Mouse (Mus musculus) left cerebral cortex, postnatal 4 days (tissue): ENCODE measurements at regions not wholly inside any gene's neighbourhood (a gene's known extent, or its start where the extent isn't known, plus 50 kb on each side); places are given as distances from the start of the nearest gene placed in this dataset.
A peak's percentile ranks its signal among the peaks of the same experiment; 100 is the strongest.
"Not testable (repeated sequence)": the region's sequence is repeated elsewhere in the genome, so short reads cannot be mapped to it uniquely, and the experiment has no call there.

Experiments
- DNase-seq: peaks from one replicate; pipeline ENCODE4 v3.0.0-alpha.2; 2022
- intact Hi-C: fragments of 180-260 bp; cut with DNase I; formaldehyde crosslinking; loops from one replicate; pipeline ENCODE4 v1.15.1; 2025

DNA sequence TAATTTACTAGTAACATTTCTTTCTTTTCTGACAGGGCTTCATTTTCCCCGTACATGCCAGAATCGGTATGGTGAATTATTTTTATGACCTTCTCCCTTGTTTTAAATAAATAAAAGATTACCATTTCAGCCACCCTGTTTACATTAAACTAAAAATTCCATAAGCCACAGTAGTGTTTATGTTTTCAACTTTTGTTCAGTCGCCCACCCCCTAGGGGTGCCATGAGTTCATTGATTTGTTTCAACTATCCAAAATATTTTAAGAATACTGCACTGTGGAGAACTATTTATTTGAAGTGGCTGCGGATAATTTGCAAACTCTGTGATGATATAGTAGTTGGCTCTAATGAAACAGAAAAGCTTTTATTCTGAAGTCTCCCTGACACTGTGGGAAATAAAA, 132.9 kb downstream of the Tfec start:
- no peak for DNase-seq
- intact Hi-C loops = no loop called here

DNA sequence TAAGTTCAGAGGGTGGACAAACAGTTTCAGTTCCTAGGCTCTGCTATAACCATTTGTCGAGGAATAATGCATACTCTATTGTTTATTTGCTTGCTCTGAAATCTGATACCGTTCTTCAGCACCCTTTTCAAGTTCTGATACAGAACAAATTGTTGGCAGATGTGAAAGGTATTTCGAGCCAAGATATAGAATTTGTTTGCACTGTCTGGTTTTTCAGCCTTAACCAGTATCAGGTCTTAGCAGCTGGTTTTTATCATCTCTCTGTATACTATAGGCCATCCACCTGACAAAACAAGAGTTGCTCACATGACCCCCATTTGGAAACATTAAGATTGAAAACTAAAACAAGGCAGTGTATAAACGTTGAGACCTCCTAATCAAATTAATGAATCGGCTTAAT, 133.5 kb downstream of the Tfec start:
- intact Hi-C loops = no loop called here
- DNase-seq = no peak

DNA sequence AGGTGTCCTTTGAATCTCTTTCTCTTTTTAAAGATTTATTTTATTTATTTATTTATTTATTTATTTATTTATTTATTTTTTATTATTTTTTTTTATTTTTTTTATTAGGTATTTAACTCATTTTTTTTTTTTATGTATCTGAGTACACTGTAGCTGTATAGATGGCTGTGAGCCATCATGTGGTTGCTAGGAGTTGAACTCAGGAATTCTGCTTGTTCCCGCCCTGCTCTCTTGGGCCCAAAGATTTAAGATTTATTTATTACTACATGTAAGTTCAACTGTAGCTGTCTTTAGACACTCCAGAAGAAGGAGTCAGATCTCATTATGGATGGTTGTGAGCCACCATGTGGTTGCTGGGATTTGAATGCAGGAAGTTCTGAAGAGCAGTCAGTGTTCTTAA, 143.2 kb downstream of the Tfec start:
- DNase-seq, intact Hi-C loops: not testable (repeated sequence)

DNA sequence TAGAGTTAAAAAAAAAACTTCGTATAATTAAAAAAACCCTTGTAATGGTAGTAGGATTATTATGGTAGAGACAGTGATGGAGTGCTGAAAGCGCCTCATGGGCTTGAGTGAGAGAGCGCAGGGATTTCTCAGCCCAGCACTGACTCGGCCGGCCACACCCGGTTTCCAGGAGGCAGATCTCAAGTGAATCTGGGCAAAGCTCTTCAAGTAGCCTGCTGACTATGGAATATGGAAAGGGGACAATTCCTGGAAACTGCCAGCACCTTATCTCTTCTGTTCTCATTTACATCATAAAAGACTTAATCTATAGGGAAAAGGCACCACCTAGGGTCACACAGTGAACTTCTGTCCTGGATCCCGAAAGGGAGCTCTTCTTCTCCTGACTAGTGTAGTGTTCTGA, 165.1 kb downstream of the Tfec start:
- no peak for DNase-seq
- intact Hi-C loops = no loop called here

DNA sequence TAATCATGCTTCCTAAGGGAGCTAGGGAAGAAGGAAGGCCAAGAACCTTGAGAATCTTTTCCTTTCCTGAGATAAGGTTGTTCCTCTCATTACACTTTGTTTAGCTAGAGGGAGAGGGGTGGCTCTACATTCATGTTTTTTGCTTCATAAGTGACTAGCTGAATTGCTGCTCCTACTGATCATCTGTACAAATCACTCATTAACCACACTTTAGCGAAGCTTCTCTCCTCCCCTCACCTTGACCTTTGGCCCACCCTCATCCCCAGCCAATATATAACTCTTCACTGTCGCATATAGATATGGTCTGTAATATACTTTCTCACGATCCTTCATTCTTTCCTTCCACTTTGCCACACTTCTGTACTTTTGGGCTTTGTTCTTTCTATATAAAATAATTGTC, 166.1 kb downstream of the Tfec start:
- DNase-seq = no peak
- intact Hi-C loops = no loop called here

DNA sequence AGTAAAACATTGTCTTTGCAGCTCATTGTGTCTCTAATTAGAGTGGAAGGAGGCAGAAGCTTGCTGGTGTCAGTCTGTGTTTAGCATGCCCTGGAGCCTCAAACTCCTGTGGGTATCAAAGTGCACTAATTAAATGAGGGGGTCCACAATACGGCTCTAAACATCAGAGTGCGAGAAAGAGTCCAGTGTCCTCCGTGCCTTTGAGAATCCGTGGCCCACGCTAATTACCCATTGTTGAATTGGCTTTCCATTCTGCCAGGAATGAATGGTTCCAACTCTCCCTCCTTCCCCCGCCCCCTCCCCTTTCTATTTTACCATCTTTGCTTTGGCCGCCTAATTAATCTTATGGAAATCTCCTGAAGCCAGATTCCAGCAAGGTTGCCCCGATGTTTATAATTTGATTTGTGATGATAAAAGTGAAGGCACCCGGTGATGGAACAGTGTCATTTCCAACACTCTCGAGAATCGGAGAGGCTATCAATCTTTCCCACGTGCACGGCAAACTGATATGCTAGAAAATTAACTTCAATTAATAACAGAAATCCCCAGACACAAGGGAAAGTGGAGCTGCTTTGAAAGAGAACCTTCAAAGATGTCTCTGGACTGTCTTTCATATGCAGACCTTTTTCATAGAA, 170.9 kb downstream of the Tfec start:
- intact Hi-C loops = no loop called here
- peak; percentile 4 for DNase-seq

DNA sequence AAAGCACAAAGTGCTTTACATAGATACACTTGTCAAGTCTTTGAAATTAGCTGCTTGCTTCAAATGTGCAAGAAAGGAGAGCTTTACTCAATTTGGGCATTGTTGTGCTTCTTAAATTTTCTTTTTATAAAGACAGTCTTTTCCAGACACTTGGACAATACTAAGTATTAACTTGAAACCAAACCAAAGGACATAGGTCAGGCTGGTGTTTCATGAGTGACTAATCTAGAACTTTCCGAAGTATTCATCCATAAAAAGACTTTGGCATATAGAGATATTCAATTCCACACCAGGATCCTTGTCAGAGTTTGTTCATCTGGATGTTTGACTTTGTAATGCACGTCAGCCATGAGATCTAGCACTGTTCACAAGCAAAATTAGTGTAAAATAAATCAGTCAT, 173.0 kb downstream of the Tfec start:
- no peak for DNase-seq
- intact Hi-C loops = no loop called here

DNA sequence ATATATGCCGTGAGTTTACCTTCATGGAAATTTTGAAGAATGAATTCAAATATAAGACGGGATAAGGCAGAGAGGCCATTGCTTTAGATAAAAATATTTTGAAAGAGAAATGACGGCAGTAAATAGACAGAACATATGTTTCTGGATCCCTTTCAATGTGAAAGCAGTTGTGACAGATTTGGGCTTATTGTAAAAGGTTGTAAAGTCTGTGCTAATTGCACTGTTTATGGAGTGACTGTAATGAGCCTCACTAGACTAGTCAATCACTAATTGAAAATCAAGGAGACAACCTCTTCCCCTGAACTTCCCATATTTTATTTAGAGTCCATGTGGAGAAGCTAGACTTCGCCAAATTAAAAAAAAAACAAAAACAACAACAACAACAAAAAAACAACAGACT, 193.7 kb downstream of the Tfec start:
- no peak for DNase-seq
- intact Hi-C loops = no loop called here

DNA sequence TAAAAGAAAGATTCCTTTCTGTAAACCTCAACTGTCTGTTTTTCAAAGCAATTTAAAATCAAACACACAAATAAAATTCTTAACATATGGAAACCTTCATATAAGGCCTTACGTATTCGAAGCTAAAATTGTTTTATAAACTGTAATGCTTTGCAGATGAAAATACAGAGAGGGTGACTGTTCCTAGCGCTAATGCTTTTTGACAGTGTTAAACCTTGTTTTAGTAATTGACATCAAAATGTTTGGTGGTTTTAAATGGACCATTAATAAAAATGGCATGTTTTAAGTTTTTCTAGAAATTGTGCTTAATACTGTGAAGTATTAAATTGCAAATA, 194.9 kb downstream of the Tfec start:
- intact Hi-C loops = no loop called here

DNA sequence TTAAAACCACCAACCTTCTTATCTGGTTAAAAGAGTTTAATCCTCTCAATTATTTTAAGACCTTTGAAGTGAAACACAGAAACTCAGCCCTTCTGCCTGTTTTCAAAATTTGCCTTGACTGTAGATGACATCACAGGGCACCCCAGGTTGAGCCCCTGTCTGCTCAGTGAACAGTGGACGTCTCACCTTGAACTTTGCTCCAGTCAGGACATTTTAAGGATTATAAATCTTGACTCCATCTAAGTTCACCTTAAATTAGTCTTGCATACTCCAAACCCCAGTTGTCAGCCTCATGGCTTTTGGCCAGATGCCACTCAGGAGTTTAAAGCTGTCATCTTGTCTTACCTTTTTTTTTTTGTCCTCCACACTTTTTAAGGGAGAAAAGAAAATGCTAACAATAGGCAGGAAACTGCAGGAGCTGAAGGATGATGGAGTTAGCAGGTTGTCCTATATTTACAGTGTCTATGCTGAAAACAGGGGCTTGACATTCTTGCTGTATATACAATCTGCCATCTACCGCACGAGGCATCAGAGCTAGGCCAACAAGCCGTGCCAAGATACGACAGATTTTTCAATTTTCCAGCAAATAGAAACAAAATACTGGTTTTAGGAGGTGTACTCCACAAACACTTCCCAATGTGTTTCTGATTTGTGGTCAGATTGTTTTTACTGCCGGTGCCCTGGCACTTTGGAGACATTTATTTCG, 195.4 kb downstream of the Tfec start:
- intact Hi-C loops = no loop called here
- peak; percentile 4 for DNase-seq

More for the DNA sequence above, 194.9 kb downstream of the Tfec start:
- no peak for DNase-seq

DNA sequence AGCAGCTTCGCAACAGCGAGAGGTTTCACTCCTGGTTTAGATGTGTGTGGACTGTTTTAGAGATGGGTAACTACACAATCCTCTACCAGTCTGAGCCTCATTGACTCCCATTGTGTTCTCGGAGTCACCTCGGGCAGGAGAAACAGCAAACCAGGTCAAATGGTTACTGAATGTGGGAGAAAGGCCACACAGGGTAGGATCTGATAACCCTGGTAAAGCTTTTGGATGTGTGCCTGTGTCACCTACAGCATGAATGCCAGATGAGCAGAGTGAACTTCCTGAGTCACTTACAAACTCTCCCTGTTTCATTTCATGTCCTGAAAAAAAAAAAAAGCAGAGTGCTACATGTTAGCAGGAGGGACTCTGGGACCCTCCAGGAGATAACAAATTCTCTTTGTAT, 201.0 kb downstream of the Tfec start:
- no peak for DNase-seq
- intact Hi-C loops = no loop called here

DNA sequence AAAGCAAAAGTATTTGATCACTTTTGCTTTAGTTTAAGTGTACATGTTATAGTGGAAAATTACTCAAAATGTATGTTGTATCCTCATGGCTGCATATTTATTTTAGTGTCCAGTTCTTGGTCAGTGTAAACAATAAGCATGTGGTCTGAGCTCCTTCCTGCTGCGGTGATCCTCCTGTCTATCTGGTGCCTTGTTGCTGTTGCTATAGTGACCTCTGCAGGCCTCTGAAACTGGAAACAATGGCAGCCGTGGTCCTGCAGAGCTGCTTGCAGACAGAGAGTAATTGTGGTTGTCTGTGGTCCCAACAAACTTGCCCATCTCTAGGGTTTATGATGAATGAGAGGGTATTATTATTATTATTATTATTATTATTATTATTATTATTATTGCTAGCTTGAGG, 230.2 kb downstream of the Tfec start:
- intact Hi-C loops = no loop called here
- peak; percentile 21 for DNase-seq

DNA sequence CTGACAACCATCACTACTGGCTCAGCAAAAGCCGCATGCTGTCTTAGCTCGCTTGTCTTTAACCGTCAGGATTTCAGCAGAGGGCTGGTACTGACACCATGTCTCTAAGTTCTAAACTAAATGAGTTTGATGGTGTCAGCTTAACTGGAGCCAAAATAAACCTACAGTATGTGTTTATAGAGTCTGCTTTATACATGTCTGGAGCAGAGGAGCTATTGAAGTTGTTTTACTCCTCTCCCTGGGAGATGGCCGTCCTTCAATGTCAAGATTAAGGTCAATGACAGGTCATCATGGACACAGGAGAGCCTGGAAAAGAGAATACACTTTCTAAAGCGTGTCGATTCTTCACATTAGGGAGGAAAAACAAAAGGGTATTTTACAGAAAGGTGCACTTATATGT, 231.0 kb downstream of the Tfec start:
- DNase-seq = no peak
- intact Hi-C loops = no loop called here

DNA sequence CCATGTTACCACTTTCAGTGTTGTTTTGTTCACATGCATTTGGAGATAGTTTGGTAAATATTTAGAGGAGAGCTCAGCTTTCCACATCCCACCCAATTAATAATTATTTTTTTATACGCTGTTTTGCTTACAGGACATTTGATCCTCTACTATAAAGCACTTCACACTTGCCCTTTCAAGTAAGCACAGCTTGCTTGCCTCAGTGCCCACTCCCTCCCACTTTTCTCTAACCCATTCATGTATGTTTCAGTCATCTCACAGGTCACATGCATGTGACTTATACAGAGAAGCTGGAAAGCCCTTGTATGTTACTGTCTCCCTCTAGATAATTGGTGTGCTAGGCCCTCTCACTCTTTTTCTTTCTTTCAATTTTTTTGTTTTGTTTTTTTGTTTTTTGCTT, 252.0 kb downstream of the Tfec start:
- DNase-seq = no peak
- intact Hi-C loops = no loop called here

DNA sequence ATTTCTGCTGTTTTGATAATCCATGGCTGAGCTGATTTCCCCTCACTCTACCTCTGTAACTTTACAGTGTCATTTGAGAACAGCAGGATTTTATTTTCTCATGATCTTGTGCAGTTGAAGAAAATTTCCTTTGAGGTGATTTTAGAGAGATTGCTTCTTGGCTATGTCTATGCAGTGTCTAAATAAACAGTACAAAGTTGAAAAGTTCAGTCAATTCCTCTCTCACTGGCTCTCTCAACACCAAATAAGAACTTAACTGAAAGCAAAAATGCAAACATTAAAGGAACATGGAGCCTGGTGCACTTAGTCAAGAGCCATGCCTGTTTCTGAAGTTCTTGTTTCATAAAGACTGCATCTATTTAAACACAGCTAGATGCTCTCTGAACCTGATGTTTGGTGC, 254.7 kb downstream of the Tfec start:
- intact Hi-C loops = no loop called here
- DNase-seq = no peak

DNA sequence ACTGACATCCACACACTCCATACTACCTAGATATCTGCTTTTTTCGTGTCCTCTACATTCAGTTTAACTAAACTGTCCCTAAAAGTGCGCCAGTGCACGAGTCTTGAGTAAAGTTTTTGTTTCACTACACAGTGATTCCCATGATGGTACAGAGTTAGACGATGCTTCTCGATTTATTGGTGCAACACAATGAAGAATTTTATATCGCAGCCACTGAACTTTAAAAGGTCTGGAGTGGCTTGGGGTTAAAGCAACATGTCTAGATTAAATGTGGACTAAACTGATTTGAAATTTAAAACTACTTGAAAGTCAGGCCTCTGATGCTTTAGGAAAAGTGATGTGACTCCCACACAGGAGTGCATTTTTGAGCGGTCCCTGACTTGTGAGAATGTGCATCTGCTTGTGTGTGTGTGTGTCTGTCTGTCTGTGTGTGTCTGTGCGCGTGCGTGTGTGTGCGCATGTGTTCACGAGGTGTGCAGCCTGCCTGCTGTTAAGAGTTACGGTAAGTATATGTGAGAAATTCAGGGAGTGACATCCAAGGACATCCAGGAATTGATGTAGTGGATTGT, 261.4 kb downstream of the Tfec start:
- DNase-seq = no peak
- intact Hi-C loops = no loop called here

DNA sequence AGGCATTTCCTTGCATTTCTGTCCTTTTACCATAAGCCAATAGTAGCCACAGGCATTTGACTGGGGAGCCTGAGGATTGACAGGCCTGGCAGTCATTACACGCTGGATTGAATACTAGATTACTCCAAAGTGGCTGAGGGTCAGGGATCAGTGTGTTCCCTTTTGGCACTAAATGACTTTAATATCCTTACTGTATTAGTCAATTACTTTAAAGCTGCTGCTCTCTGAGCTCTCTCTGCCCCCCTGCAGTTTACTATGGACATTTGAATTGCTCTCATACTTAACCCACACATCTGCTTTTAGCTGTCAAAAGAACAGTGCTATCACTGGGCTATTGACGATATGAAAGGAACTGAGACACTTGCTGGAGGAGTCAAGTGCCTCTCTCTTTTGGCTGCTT, 262.1 kb downstream of the Tfec start:
- no peak for DNase-seq
- intact Hi-C loops = no loop called here

DNA sequence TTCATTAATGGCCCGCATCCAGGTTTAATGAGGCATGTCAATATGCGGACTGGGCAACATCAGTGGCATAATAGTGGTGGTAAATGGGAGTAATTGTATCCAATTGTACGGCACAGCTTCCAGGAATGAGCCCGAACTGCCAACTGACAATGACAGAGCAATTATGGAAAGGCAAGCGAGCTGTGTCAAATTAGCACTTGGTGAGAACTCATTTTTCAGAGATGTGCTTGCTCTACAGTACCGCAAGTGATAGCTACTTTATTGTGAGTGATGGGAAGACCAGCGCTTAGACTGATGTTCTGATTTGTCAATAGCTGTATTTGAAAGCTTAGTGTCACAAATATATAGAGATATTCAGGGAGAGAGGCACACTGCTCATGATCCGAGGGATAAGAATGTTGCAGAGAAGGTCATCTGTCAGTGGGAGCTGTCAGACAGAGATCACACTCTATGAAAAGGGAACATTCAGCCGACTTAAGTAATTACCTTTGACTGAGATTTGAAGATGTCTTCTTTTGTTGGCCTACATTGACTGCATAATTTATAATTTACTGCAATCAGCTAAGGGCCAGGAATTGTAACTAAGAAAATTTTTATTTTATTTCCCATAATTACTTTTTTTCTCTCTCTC, 290.7 kb downstream of the Tfec start:
- intact Hi-C loops = no loop called here
- peak; percentile 5 for DNase-seq

DNA sequence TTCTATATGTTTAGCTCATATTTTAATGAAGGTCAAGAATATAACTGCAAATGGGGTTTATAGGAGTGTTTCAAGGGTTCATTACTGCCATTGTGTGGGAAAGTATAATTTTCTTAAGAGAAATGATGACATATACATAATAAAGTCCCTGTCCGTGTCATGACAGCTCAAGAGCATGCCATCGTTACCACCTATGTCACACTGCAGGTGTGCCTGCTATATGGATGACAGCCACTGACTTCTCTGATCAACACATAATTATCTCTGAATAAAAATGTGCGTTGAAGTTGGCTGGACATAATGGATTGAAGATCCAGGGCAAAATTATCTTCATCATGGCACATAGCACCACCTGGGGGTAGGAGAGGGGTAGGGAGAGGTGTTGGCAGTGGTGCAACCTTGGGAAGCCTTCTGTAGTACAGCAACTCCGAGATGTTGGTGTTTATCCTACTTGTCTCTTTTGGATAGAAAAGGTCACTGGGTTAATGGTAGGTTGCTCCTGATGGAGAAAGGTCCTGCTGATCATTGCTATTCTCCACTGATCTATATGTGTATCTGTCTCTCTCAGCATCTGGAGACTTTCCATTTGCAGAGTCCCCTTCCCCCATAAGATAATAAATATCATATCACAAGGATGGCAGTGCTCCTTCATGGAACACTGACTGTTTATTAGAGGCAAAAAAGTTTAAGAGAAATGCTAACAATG, 291.4 kb downstream of the Tfec start:
- intact Hi-C loops = no loop called here
- DNase-seq = no peak

DNA sequence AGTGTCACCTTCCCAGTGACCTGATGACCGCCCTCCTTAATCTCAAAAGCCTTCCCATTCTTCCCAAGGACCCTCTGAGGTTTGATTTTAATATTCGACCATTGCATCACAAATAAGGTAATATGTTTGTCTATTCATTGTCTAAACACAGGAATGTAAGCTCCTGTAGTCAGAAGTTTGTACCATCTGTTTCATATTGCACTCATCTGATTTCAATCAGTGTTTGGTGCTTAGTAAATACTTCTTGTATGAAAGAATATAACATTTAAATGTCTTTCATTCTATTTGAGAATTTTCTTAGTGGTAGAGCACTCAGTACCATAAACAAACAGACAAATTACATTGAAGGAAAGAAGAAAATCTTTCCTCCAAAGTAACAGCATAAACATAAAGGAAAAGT, 305.8 kb downstream of the Tfec start:
- DNase-seq = no peak
- intact Hi-C loops = no loop called here

DNA sequence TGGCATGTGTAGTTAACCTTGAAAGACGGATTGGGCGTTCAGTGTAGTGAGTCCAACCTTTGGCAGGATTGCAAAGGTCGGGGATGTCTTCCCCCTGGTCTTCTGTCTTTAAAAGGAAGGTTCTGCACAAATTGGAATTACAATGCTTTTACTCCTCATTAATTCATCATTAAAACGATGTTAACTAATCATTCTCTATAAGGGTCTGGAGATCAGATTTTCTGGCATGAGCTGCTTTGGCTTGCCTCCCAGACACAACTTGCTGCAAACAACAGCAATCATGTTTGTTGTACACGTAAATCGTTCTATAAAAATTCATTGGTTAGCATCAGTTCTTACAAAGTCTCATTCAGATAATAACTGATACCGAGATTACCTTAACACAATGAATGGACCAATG, 315.9 kb downstream of the Tfec start:
- no peak for DNase-seq
- intact Hi-C loops = no loop called here

DNA sequence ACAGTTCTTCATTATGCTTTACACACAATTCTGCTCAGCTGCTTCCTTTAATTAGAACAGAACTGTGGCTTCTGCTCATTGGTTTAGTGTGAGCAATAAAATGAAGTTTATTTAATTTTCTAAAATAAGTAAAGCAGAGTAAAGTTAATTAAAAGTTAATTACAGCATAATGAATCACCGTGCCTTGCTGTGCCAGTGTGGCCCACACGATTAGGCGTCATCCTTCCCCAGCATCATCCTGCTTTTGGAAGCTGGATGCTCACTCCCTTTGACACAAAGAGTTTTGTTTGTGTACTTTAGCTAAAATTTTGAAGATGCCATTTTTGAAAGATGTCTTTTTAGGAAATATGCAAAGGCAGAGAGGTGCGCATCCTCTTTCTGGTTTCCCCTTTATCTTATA, 316.4 kb downstream of the Tfec start:
- no peak for DNase-seq
- intact Hi-C loops = no loop called here
